Mouse (Mus musculus) cerebellum, adult 2 months (tissue): ENCODE results near the gene Fam184a.

Source experiments
- CTCF ChIP-seq: fragments of 200-500 bp; IDR thresholded peaks from 2 replicates; pipeline ENCODE4 v1.5.1; 2011; ENCODE audit warnings: low read depth, mild to moderate bottlenecking, control low read depth, low read length, moderate library complexity, borderline replicate concordance; ENCODE audit not compliant: insufficient read depth
- POLR2A ChIP-seq: fragments of 200-500 bp; IDR thresholded peaks from 2 replicates; pipeline ENCODE4 v1.6.1; 2011; ENCODE audit warnings: low read length, control low read depth, borderline replicate concordance; ENCODE audit not compliant: insufficient read depth

GRCm38 (mm10) chr10:53728883-53729282, 22.0 kb downstream of the Fam184a start:
- TF ChIP-seq CTCF (no peak), POLR2A (no peak)
